Mouse (Mus musculus): ENCODE measurements at regions not wholly inside any gene's neighbourhood (a gene's known extent, or its start where the extent isn't known, plus 50 kb on each side); places are given as distances from the start of the nearest gene placed in this dataset.
A peak's percentile ranks its signal among the peaks of the same experiment; 100 is the strongest.

GRCm38 (mm10) chr1:106086687-106087086 is 84.9 kb upstream of the Phlpp1 start:
- DNase-seq, result no peak

- DNase-seq, result no peak
Observed at GRCm38 (mm10) chr1:106092909-106093557, 78.5 kb upstream of the Phlpp1 start.

- peak in 1 of 2 experiments; percentile 11 for DNase-seq
Observed at GRCm38 (mm10) chr1:106093813-106094212, 77.7 kb upstream of the Phlpp1 start.

- DNase-seq, result no peak
Observed at GRCm38 (mm10) chr1:106096324-106096723, 75.2 kb upstream of the Phlpp1 start.

GRCm38 (mm10) chr1:106097177-106097576 is 74.4 kb upstream of the Phlpp1 start:
- no peak for DNase-seq

GRCm38 (mm10) chr1:106100611-106101010 is 70.9 kb upstream of the Phlpp1 start:
- no peak for DNase-seq

GRCm38 (mm10) chr1:106102537-106102936 is 69.0 kb upstream of the Phlpp1 start:
- DNase-seq, result peak; percentile 13 to 25

GRCm38 (mm10) chr1:106109081-106109480 is 62.5 kb upstream of the Phlpp1 start:
- no peak for DNase-seq

All from kidney, postnatal 36 days (tissue).